In genomic region chr7:28370977-28371513, GRCm38 (mm10) we compare ENCODE assay signal across 7 mouse cellular contexts. TPM values are rescaled to one million over a fixed set of nuclear protein-coding genes. Genes with fewer than 3 reads are reported as not detected.
DNase-seq lines count a peak whose midpoint lies in the region; ATAC-seq and TF ChIP-seq lines count a peak whose summit lies in the region.

No protein-coding gene starts in this region.

- TF ChIP-seq CTCF in heart, postnatal 0 days (IDR thresholded peaks at IDR 0.05; ENCODE audit: low read depth), result no peak
- TF ChIP-seq CTCF in liver, embryonic 14.5 days (IDR thresholded peaks at IDR 0.05; ENCODE audit: low read depth), result no peak
- TF ChIP-seq CTCF in olfactory bulb, adult 2 months (IDR thresholded peaks at IDR 0.05; ENCODE audit: insufficient read depth, low read depth, low read length), result no peak

- TF ChIP-seq POLR2A in olfactory bulb, adult 2 months (IDR thresholded peaks at IDR 0.05; ENCODE audit: insufficient read depth, low read depth, low read length), result no peak

- peak overlapping the region; percentile 93 for H3K9ac ChIP-seq in heart, postnatal 0 days (replicated peaks; ENCODE audit: low read depth, low read length)
- H3K9ac ChIP-seq in liver, embryonic 14.5 days (replicated peaks), result peak overlapping the region; percentile 76

- peak overlapping the region; percentile 83 for H3K27ac ChIP-seq in heart, postnatal 0 days (ENCODE audit: low read depth)
- no peak overlapping the region for H3K27ac ChIP-seq in liver, embryonic 14.5 days
- H3K27ac ChIP-seq in olfactory bulb, adult 2 months (ENCODE audit: insufficient read depth, low read depth, low read length), result no peak overlapping the region

- H3K27me3 ChIP-seq in heart, postnatal 0 days (ENCODE audit: control insufficient read depth, insufficient read depth, low read length), result no peaks in the 10 kb centered on the region
- H3K27me3 ChIP-seq in liver, embryonic 14.5 days (ENCODE audit: control insufficient read depth, insufficient read depth, low read length), result peaks cover 12% of the 10 kb centered on the region

- ATAC-seq in heart, postnatal 0 days (ENCODE audit: insufficient read depth, low read depth), result no peak
- no peak for ATAC-seq in liver, embryonic 14.5 days (ENCODE audit: insufficient read depth)

- peak overlapping the region; percentile 85 for H3K4me2 ChIP-seq in heart, postnatal 0 days (ENCODE audit: low read depth, low read length)
- H3K4me2 ChIP-seq in liver, embryonic 14.5 days (ENCODE audit: low read depth), result peak overlapping the region; percentile 92

- peak; percentile 50 for DNase-seq in urinary bladder, adult 2 months (ENCODE audit: low spot score)
- DNase-seq in urinary bladder, postnatal 4 days (ENCODE audit: low spot score in 2 of 2), result no peak
- no peak for DNase-seq in heart, postnatal 0 days (ENCODE audit: low spot score)
- DNase-seq in liver, embryonic 14.5 days (ENCODE audit: low read depth in 3 of 3, low spot score in 3 of 3), result no peak
- no peak for DNase-seq in left cerebral cortex, postnatal 25 days (ENCODE audit: low spot score in 2 of 2)
- no peak for DNase-seq in gastrocnemius, postnatal 4 days (ENCODE audit: low spot score in 2 of 2)

- TF ChIP-seq EP300 in heart, postnatal 0 days (IDR thresholded peaks at IDR 0.05; ENCODE audit: low read depth), result no peak
- TF ChIP-seq EP300 in liver, embryonic 14.5 days (IDR thresholded peaks at IDR 0.05; ENCODE audit: low read depth), result no peak

- intact Hi-C loops in left cerebral cortex, postnatal 25 days (cut with DNase I), result no loop called here

- 6% methylated on average over 11 of the region's 11 CpGs for WGBS in heart, postnatal 0 days
- WGBS in liver, embryonic 14.5 days (ENCODE audit: insufficient replicate concordance), result 15% methylated on average over 11 of the region's 11 CpGs
- 12% methylated on average over 11 of the region's 11 CpGs for WGBS in olfactory bulb, adult 2 months

- no peaks in the 10 kb centered on the region for H3K9me3 ChIP-seq in heart, postnatal 0 days (replicated peaks; ENCODE audit: control insufficient read depth, low read length)
- no peaks in the 10 kb centered on the region for H3K9me3 ChIP-seq in liver, embryonic 14.5 days (ENCODE audit: control insufficient read depth, low read length)

- peak overlapping the region; percentile 83 for H3K4me3 ChIP-seq in heart, postnatal 0 days (ENCODE audit: low read depth, low read length)
- H3K4me3 ChIP-seq in liver, embryonic 14.5 days (ENCODE audit: insufficient read depth in 1 of 2, low read depth in 2 of 2, low read length in 2 of 2), result peak overlapping the region; percentile 61 to 79
- peak overlapping the region; percentile 52 for H3K4me3 ChIP-seq in olfactory bulb, adult 2 months (ENCODE audit: insufficient read depth, low read depth, low read length)

- H3K36me3 ChIP-seq in heart, postnatal 0 days (replicated peaks; ENCODE audit: control insufficient read depth, insufficient read depth, low read length), result peaks cover 40% of the 10 kb centered on the region
- H3K36me3 ChIP-seq in liver, embryonic 14.5 days (replicated peaks; ENCODE audit: control insufficient read depth, insufficient read depth, low read depth), result no peaks in the 10 kb centered on the region

- peaks cover 18% of the 10 kb centered on the region for H3K4me1 ChIP-seq in heart, postnatal 0 days (ENCODE audit: control insufficient read depth, insufficient read depth)
- H3K4me1 ChIP-seq in liver, embryonic 14.5 days (replicated peaks; ENCODE audit: control insufficient read depth in 2 of 2, insufficient read depth in 2 of 2, low read length in 1 of 2), result peaks cover 16 to 18% of the 10 kb centered on the region in 2 experiments
- peaks cover 12% of the 10 kb centered on the region for H3K4me1 ChIP-seq in olfactory bulb, adult 2 months (ENCODE audit: control insufficient read depth, insufficient read depth, low read length)

RNA-seq across cellular contexts. Expression of gene Plekhg2, which starts 1.4 kb away (rescaled TPM):
- 11.7 and 23.9 TPM in 2 replicates for polyA plus RNA-seq in urinary bladder, adult 2 months (2012; rRNA removed)
- total RNA-seq in heart, postnatal 0 days (2014; rRNA removed; ENCODE audit: low replicate concordance), result 23.5 and 41.7 TPM in 2 replicates
- polyA plus RNA-seq in heart, postnatal 0 days (2015; fragmentation: Nextera tagmentation; extraction: Ambion mirVana), result 11.8 and 13.7 TPM in 2 replicates
- polyA plus RNA-seq in liver, embryonic 14.5 days (2012; rRNA removed), result 3.2 and 3.3 TPM in 2 replicates
- polyA plus RNA-seq in liver, embryonic 14.5 days (2014; fragmentation: Nextera tagmentation; extraction: Ambion mirVana), result 2.7 and 3.4 TPM in 2 replicates
- not detected in 2 replicates for polyA plus RNA-seq in olfactory bulb, adult 2 months (2012; ENCODE audit: insufficient read depth, insufficient read length, low replicate concordance, missing spikeins)
- total RNA-seq in left cerebral cortex, postnatal 25 days (2021), result 1 to 10 TPM; 5.0 to 6.7 TPM
- total RNA-seq in gastrocnemius, postnatal 4 days (2021), result 10 to 100 TPM; 41.9 to 42.8 TPM

RNA-seq across cellular contexts. Expression of gene Zfp36, which starts 9.0 kb away (rescaled TPM):
- polyA plus RNA-seq in urinary bladder, adult 2 months (2012; rRNA removed), result 33.5 and 34.1 TPM in 2 replicates
- total RNA-seq in heart, postnatal 0 days (2014; rRNA removed; ENCODE audit: low replicate concordance), result 10.8 and 19.2 TPM in 2 replicates
- 12.5 and 13.6 TPM in 2 replicates for polyA plus RNA-seq in heart, postnatal 0 days (2015; fragmentation: Nextera tagmentation; extraction: Ambion mirVana)
- 3.9 and 5.1 TPM in 2 replicates for polyA plus RNA-seq in liver, embryonic 14.5 days (2012; rRNA removed)
- polyA plus RNA-seq in liver, embryonic 14.5 days (2014; fragmentation: Nextera tagmentation; extraction: Ambion mirVana), result 4.6 and 5.0 TPM in 2 replicates
- polyA plus RNA-seq in olfactory bulb, adult 2 months (2012; ENCODE audit: insufficient read depth, insufficient read length, low replicate concordance, missing spikeins), result not detected in 2 replicates
- total RNA-seq in left cerebral cortex, postnatal 25 days (2021), result 1 to 10 TPM; 2.2 to 2.9 TPM
- 1 to 10 TPM; 8.5 to 9.9 TPM for total RNA-seq in gastrocnemius, postnatal 4 days (2021)

RNA-seq across cellular contexts. Expression of gene Rps16, which starts 20.6 kb away (rescaled TPM):
- 1,939 and 2,023 TPM in 2 replicates for polyA plus RNA-seq in urinary bladder, adult 2 months (2012; rRNA removed)
- 145 and 161 TPM in 2 replicates for total RNA-seq in heart, postnatal 0 days (2014; rRNA removed; ENCODE audit: low replicate concordance)
- 481 and 513 TPM in 2 replicates for polyA plus RNA-seq in heart, postnatal 0 days (2015; fragmentation: Nextera tagmentation; extraction: Ambion mirVana)
- polyA plus RNA-seq in liver, embryonic 14.5 days (2012; rRNA removed), result 512 and 1,209 TPM in 2 replicates
- 874 and 900 TPM in 2 replicates for polyA plus RNA-seq in liver, embryonic 14.5 days (2014; fragmentation: Nextera tagmentation; extraction: Ambion mirVana)
- polyA plus RNA-seq in olfactory bulb, adult 2 months (2012; ENCODE audit: insufficient read depth, insufficient read length, low replicate concordance, missing spikeins), result 767 TPM in 1 of 2 replicates, not detected in the other
- 100 to 1,000 TPM; 438 to 443 TPM for total RNA-seq in left cerebral cortex, postnatal 25 days (2021)
- 1,000 to 10,000 TPM; 1,034 to 1,195 TPM for total RNA-seq in gastrocnemius, postnatal 4 days (2021)

RNA-seq across cellular contexts. Expression of gene Med29, which starts 21.5 kb away (rescaled TPM):
- 25.6 and 30.8 TPM in 2 replicates for polyA plus RNA-seq in urinary bladder, adult 2 months (2012; rRNA removed)
- total RNA-seq in heart, postnatal 0 days (2014; rRNA removed; ENCODE audit: low replicate concordance), result 42.1 and 51.4 TPM in 2 replicates
- polyA plus RNA-seq in heart, postnatal 0 days (2015; fragmentation: Nextera tagmentation; extraction: Ambion mirVana), result 44.1 and 45.8 TPM in 2 replicates
- 21.0 and 22.2 TPM in 2 replicates for polyA plus RNA-seq in liver, embryonic 14.5 days (2012; rRNA removed)
- polyA plus RNA-seq in liver, embryonic 14.5 days (2014; fragmentation: Nextera tagmentation; extraction: Ambion mirVana), result 25.7 and 27.2 TPM in 2 replicates
- polyA plus RNA-seq in olfactory bulb, adult 2 months (2012; ENCODE audit: insufficient read depth, insufficient read length, low replicate concordance, missing spikeins), result not detected in 2 replicates
- 10 to 100 TPM; 19.0 to 22.2 TPM for total RNA-seq in left cerebral cortex, postnatal 25 days (2021)
- 10 to 100 TPM; 23.7 to 25.1 TPM for total RNA-seq in gastrocnemius, postnatal 4 days (2021)

RNA-seq across cellular contexts. Expression of gene Paf1, which starts 21.7 kb away (rescaled TPM):
- polyA plus RNA-seq in urinary bladder, adult 2 months (2012; rRNA removed), result 108 and 130 TPM in 2 replicates
- total RNA-seq in heart, postnatal 0 days (2014; rRNA removed; ENCODE audit: low replicate concordance), result 29.8 and 66.1 TPM in 2 replicates
- 54.2 and 56.5 TPM in 2 replicates for polyA plus RNA-seq in heart, postnatal 0 days (2015; fragmentation: Nextera tagmentation; extraction: Ambion mirVana)
- polyA plus RNA-seq in liver, embryonic 14.5 days (2012; rRNA removed), result 25.2 and 40.4 TPM in 2 replicates
- polyA plus RNA-seq in liver, embryonic 14.5 days (2014; fragmentation: Nextera tagmentation; extraction: Ambion mirVana), result 15.0 and 18.3 TPM in 2 replicates
- polyA plus RNA-seq in olfactory bulb, adult 2 months (2012; ENCODE audit: insufficient read depth, insufficient read length, low replicate concordance, missing spikeins), result 1,326 TPM in 1 of 2 replicates, not detected in the other
- total RNA-seq in left cerebral cortex, postnatal 25 days (2021), result 10 to 100 TPM; 62.4 to 64.0 TPM
- 10 to 100 TPM; 41.2 to 55.6 TPM for total RNA-seq in gastrocnemius, postnatal 4 days (2021)
